Mouse (Mus musculus): ENCODE results near the gene Dcdc2b.

DNA sequence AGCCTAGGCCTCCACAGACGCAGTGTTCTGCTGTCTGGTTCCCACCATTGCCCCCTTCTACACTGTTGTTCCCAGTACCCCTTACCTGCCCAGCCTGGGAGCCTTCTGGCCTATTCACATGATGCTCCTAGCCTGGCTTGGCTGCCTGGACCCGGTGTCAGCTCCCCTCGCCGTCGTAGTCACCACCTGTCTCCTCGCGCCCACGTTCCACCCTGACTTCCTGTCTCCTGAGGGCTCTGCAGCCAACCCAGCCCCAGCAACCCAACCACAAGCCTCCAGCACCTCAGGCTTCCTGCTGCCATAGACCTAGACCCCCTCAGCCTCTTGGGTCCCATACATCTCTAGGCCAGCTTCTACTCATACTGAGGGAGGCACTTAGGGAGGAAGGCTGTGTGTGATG is 40.6 kb downstream of the Dcdc2b start, which contains the start of gene Lck:
- TF ChIP-seq POLR2A (IDR thresholded peaks at IDR 0.05; ENCODE audit: borderline replicate concordance, low read depth, low read length) (no peak), CTCF (IDR thresholded peaks at IDR 0.05; ENCODE audit: low read depth, low read length) (no peak)

Data from bone marrow macrophage, adult 2 months (primary cell).